Mouse (Mus musculus) ES-E14 (cell line): ENCODE measurements around the gene Trmt61a.

ENCODE experiments used
- CHD2 ChIP-seq: IDR thresholded peaks from 2 replicates; pipeline ENCODE4 v1.6.1; 2014; ENCODE audit warnings: mild to moderate bottlenecking, low read depth, low read length, inconsistent platforms
- HCFC1 ChIP-seq: IDR thresholded peaks from 2 replicates; pipeline ENCODE4 v1.6.1; 2012; ENCODE audit warnings: low read length, inconsistent platforms, borderline replicate concordance; ENCODE audit not compliant: insufficient read depth
- ZC3H11A ChIP-seq: IDR thresholded peaks from 2 replicates; pipeline ENCODE4 v1.6.1; 2012; ENCODE audit warnings: low read depth, mild to moderate bottlenecking, inconsistent platforms, low read length, borderline replicate concordance

DNA sequence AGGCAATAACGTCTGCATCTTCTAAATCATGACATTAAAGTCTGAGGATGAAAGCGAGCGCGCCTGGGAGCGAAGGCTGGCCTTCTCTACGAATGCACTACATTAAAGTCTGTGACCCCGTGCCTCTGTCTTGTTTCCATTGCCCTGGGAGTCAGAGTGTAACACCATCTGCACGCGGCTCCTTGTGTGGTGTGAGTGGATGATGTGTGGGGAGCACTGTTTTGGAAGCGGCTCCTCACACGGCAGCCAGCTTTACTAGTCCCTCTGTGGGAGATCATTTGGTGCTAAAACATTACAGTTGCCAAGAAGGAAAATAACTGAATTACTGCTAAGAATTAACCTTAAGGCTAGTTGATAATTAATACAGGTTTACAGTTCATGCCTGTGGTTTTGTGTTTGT is 22.2 kb upstream of the Trmt61a start:
- TF ChIP-seq ZC3H11A (no peak), CHD2 (no peak), HCFC1 (no peak)
